Comparison of ENCODE assay signal across 14 mouse cellular contexts in genomic region chr7:49985947-49986346, GRCm38 (mm10). TPM values are rescaled to one million over a fixed set of nuclear protein-coding genes. Genes with fewer than 3 reads are reported as not detected.
"Had no signal": no experiment of that assay in that cellular context is flagged by ENCODE, and none has a peak within 500 bp of the region (broad histone marks: within the 10 kb centered on the region; RNA-seq: fewer than 3 reads in every experiment).

No protein-coding gene starts in this region.

- DNase-seq: gastrocnemius, adult 2 months; gastrocnemius, postnatal 10 days; gastrocnemius, postnatal 25 days; heart, adult 2 months; heart, postnatal 14 days; heart, postnatal 36 days; kidney, adult 18-20 months; kidney, adult 8-10 months; kidney, postnatal 10 days; kidney, postnatal 25 days; kidney, postnatal 4 days; liver; liver, embryonic 13.5 days had no signal

RNA-seq across cellular contexts. Expression of gene Nell1, which starts 11.3 kb away (rescaled TPM):
- total RNA-seq: granulocyte monocyte progenitor cell, adult 5-6 weeks; heart, adult 2 months; heart, postnatal 14 days; heart, postnatal 36 days had no signal
